Mouse (Mus musculus) gastrocnemius, postnatal 36 days (tissue): ENCODE data around the gene Krt36. TPM values are rescaled to one million over a fixed set of nuclear protein-coding genes. Genes with fewer than 3 reads are reported as not detected.

Experiments used
- DNase-seq, 2 experiments: peaks; one replicate each; pipeline ENCODE4 v3.0.0; 2022
- intact Hi-C: fragments of 180-260 bp; cut with DNase I; formaldehyde crosslinking; loops from one replicate; pipeline ENCODE4 v1.15.1; 2025
- total RNA-seq, 2 experiments: library from RNA; stranded (reverse); gene quantifications; 2 replicates each; pipeline ENCODE4 v1.2.3; 2021

Gene Krt36
- total RNA-seq, 2 experiments from 2014 or later: not detected

DNA sequence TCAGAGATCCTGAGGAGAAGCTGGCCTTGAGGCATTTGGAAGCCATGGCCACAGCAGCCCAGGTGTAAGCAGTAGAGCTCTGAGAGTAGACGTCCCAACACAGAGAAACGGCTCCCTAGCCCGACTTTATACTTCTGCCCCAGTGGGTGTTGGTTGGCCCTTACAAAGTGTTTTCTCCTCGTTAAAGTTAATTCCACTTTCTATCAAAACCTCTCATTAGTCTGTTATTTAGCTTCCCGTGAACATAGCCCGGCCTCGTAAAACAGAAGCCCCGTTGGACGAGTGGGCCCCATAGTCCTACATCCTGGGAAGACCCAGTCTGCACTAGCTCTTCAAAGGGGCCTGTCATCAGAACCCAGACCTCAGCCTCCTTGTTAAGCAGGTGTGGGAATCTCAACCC is 9.3 kb downstream of the Krt36 start, which contains the start of gene Krt35:
Gene Krt35, minus strand, starts transcription at position 101 of the 400 bp plus-strand sequence.
- intact Hi-C loops: no loop called here
- DNase-seq: no peak

- intact Hi-C loops: no loop called here
- DNase-seq: no peak
Measured at GRCm38 (mm10) chr11:100088378-100089025, 16.9 kb downstream of the Krt36 start.

DNA sequence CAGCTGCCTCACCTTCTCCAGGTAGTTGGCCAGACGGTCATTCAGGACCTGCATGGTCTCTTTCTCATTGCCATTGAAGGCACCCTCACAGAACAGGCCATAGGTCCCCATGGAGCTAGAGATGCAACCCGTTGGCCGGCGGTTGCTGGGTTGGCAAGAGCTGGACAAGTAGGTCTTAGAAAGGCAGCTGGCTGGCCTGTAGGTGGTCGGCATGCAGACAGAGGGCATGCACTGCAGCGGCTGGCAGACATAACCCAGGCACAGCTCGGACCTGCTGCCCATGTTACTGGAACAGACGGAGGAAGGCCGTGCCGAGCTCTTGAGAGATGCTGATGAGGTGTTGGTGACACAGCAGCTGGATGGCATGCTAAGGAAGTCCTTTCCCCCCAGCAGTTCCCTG is 17.6 kb downstream of the Krt36 start, which contains the start of gene Krt32:
Gene Krt32, minus strand, starts transcription at position 366 of the 400 bp plus-strand sequence.
- intact Hi-C loops: no loop called here
- DNase-seq: no peak

GRCm38 (mm10) chr11:100073873-100074272 is 31.6 kb downstream of the Krt36 start:
- no peak for DNase-seq
- intact Hi-C loops: no loop called here

- DNase-seq: no peak
- intact Hi-C loops: no loop called here
Measured at GRCm38 (mm10) chr11:100067293-100068036, 38.0 kb downstream of the Krt36 start.

DNA sequence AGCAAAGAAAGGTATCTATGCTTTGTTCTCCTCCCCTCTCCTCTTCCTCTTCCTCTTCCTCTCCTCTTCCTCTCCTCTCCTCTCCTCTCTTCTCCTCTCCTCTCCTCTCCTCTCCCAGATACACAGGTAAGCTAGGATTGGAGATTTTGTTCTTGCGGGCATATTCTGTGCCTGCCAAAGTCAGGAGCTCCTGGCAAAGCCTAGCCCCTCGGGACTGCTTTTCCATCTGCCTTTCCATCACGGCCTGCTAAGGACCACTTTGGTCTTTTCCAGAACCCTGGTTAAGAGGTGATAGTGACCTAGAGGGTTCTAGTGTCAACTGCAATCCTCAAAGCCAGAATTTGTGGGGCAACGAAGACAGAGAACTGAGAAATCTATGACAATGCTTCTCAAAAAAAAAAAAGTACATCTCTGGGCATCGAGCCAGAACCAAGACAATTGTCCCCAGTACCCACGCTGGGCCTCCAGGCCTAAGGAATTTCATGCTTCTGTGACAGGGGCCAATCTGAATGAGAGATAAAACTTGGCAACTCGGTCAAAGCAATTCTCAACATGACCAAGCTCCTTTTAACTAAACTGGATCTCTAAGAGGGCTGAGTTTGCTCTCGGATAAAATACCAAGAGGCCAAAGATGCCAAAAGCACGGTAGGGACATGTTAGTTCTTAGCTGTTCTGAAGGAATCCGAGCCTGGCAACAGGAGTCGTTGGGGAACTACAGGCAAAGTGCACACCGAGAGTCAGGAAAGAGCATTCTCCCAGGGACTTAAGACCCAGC is 39.0 kb downstream of the Krt36 start:
- intact Hi-C loops: no loop called here
- no peak for DNase-seq

GRCm38 (mm10) chr11:100058875-100059274 is 46.6 kb downstream of the Krt36 start:
- DNase-seq: no peak
- intact Hi-C loops: no loop called here

DNA sequence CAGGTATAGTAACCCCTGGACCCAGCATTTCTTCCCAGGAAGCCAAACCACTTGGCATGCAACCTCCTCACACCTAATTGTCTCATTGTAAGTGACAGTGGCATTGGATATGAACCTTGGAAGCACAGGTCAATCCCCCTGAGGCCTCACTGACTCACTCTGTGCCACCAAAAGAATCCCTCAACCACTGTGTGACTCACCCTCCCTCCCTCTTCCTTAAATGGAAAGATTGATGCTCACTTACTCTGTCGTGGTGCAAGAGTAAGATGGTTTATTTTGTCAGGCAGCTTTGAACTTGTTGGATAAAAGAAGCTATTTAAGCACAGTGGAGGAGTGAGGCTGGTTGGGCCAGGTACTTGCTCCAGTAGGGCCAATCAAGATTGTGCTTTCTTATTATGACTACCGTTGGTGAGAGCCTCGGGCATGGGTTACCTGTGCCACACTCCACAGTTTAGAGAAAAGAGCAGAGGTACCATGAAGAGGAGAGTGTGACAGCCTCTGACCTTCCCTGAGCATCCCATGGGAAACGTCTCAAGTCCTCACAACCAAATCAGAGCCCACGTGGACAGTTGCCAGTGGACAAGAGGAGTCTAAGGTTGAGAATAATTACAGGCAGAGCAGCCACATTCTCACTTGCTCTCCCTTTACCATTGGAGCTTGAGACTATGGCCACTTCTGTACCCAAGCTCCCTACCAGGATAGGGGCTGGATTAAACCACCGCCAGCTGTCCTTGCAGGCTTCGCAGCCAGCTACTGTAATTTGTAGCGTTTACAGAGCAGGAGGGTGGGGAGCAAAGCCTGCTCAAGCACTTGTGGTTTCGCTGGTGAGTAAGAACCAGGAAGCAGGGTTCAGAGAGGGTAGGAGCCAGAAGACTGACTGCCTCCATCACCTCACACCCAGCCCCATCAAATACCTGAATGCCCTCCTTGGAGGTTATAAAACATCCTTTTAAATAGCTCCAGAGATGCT is 49.5 kb downstream of the Krt36 start:
- DNase-seq: no peak
- intact Hi-C loops: no loop called here

Other genes with a start within 250 kb of the Krt36 start
- not detected for gene Gm11568, start 247.7 kb downstream of the Krt36 start, total RNA-seq
- gene Gm11559, start 241.2 kb downstream of the Krt36 start, total RNA-seq: not detected
- not detected for gene Krtap9-1, start 232.2 kb downstream of the Krt36 start, total RNA-seq
- gene Gm11567, start 226.4 kb downstream of the Krt36 start, total RNA-seq: not detected
- not detected for gene Krtap31-1, start 197.7 kb downstream of the Krt36 start, total RNA-seq
- gene Gm11565, start 190.9 kb downstream of the Krt36 start, total RNA-seq: not detected
- gene Krtap31-2, start 169.3 kb downstream of the Krt36 start, total RNA-seq: not detected
- not detected for gene Krtap9-5, start 157.2 kb downstream of the Krt36 start, total RNA-seq
- not detected for gene Krtap29-1, start 126.6 kb downstream of the Krt36 start, total RNA-seq
- not detected for gene Krtap16-1, start 119.0 kb downstream of the Krt36 start, total RNA-seq
- not detected for gene Krtap17-1, start 111.6 kb downstream of the Krt36 start, total RNA-seq
- not detected for gene Krt33a, start 89.4 kb downstream of the Krt36 start, total RNA-seq
- gene Krt33b, start 75.8 kb downstream of the Krt36 start, total RNA-seq: not detected
- not detected for gene Krt34, start 64.1 kb downstream of the Krt36 start, total RNA-seq
- not detected for gene Krt31, start 55.1 kb downstream of the Krt36 start, total RNA-seq
- not detected for gene Krt32, start 17.4 kb downstream of the Krt36 start, total RNA-seq
- gene Krt35, start 9.4 kb downstream of the Krt36 start, total RNA-seq: not detected
- not detected for gene Krt13, start 15.9 kb upstream of the Krt36 start, total RNA-seq
- gene Krt15, start 30.3 kb upstream of the Krt36 start, total RNA-seq: not detected
- under 1 TPM; 0.41 to 0.57 TPM for gene Krt19, start 43.0 kb upstream of the Krt36 start, total RNA-seq
- not detected for gene Krt9, start 87.6 kb upstream of the Krt36 start, total RNA-seq
- gene Krt14, start 101.9 kb upstream of the Krt36 start, total RNA-seq: not detected
- gene Krt16, start 143.3 kb upstream of the Krt36 start, total RNA-seq: not detected
- gene Krt17, start 155.4 kb upstream of the Krt36 start, total RNA-seq: under 1 TPM in 1 of 2 experiments, not detected in 1; 0.82 TPM
- gene Krt42, start 164.2 kb upstream of the Krt36 start, total RNA-seq: not detected
- 1,000 to 10,000 TPM in 1 of 2 experiments, 100 to 1,000 TPM in 1; 947 to 1,138 TPM for gene Eif1, start 214.3 kb upstream of the Krt36 start, total RNA-seq
- not detected for gene Gast, start 228.8 kb upstream of the Krt36 start, total RNA-seq